Mouse (Mus musculus): ENCODE measurements around the gene Rin2.
"Not testable (repeated sequence)": the region's sequence is repeated elsewhere in the genome, so short reads cannot be mapped to it uniquely, and the experiment has no call there.

The Rin2 gene

DNA sequence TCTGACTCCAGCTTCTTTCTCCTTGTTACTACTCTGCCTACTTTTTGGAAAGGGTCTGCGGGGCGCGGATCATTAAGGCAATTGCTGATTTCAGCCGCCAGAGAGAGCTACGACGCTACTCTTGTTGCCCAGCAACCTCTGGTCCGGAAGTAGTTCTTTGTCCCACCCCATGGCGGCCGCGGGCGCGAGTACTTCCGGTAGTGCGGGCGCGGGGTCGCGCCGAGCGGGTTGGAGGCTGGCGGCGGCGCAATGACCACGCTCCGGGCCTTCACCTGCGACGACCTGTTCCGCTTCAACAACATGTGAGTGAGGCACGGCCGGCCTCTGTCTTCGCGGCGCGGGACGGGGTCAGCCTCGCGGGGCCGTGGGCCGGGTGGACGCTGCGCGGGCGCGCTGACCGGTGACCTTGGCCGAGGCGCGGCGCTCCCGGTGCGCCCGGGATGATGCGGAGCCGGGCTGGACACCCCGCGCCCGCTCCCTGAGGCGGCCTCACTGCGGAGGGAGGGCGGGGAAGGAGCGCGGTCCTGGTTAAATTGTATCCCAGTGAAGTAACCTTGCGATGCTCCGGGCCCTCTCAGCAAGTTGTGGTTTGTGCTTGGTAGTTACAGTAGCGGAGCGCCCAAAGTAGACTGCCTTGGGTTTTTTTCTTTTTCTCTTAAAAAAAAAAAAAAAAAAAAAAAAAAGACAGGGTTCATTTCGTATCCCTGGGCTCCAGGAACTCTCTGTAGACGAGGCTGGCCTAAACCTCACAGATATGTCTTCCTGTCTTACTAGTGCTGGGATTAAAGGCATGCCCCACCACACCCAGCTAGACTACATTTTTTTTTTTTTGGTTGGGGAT is 228.3 kb downstream of the Rin2 start:
- DNase-seq = peak; percentile 91

DNA sequence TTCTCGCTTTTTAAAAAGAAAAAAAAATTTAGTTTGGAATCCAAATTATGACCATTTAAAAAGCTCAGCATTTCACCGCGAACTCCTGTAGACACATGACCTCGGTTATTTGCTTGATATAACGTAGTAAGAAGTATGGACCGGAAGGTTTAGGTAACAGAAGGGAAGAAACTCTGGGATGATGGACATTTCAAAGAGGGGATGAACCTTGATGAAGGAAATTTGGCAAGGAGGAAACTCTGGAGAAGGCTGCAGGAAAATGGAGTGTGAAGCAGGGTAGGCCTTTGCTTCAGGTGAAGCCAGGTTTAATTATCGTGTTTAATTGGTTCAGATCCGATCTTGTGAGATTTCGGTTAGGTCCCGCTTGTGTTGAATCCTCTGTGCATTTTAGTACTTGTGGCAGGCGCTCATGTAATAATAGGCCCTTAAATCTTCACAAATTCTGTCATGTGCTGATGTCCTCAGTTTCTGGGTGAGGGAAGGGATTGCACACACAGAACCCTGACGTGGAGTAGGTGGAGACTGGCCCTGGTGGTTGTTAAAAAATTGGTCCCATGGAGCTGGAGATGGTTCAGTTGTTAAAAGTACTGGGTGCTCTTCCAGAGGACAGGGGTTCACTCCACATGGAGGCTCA is 229.1 kb downstream of the Rin2 start:
- no peak for DNase-seq

DNA sequence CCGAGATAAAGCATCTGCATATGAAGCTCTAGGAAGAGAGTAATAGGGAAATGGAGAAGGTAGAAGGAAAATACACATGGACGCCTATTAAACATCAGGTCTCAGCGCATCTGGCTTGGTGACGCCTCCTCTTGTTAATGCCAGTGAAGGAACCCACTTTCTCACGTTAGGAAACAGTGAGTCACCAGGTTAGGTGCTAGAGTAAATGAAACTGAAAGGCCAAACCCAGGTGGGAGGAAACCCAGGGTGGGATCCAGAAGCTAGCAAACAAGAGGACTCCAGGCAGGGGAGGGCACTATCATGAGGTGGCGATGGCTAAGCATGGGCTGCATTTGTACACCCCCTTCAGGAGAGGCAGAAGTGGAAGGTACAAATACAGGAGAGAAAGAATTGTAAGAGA is 230.1 kb downstream of the Rin2 start:
- no peak for DNase-seq

DNA sequence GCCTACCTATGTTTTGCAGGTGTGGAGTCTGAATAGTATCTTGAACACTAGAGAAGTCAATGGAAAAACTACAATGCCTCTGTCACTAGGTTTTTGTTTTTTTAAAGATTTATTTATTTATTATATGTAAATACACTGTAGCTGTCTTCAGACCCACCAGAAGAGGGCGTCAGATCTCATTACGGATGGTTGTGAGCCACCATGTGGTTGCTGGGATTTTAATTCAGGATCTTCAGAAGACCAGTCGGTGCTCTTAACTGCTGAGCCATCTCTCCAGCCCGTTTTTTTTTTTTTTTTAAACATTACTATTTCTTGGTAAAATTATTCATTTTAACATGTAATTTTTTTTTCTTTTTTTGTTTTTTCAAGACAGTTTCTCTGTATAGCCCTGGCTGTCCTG is 230.9 kb downstream of the Rin2 start:
- DNase-seq = not testable (repeated sequence)

DNA sequence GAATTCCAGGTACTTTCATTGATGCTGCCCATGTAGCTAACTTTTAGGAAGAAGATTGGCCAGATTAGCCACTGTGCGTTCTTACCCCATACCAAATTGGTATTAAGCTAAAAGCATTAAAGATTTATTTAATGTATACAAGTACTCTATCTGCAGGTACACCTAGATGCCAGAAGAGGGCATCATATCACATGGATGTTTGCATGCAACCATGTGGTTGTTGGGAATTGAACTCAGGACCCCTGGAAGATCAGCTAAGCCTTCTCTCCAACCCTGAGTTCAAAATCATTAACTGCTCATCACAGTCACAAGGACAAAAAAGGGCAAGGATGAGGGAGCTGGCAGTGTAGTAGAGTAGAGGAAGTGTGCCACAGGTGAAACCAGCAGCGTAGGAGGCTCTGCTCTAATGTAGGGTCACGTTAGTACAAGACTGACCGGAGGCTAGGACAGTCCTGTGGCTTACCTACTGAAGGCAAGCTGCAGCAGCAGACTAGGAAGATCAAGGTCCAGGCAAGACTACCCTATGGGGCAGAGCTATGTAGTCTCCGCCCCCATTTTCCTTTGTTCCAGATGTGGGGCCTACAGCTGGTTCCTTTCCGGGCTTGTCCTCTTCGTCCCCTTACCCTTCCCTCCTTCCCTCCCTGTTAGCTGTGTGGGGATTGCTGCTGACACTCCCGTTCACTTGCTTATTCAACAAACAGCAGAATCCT is 246.1 kb downstream of the Rin2 start:
- DNase-seq = no peak

DNA sequence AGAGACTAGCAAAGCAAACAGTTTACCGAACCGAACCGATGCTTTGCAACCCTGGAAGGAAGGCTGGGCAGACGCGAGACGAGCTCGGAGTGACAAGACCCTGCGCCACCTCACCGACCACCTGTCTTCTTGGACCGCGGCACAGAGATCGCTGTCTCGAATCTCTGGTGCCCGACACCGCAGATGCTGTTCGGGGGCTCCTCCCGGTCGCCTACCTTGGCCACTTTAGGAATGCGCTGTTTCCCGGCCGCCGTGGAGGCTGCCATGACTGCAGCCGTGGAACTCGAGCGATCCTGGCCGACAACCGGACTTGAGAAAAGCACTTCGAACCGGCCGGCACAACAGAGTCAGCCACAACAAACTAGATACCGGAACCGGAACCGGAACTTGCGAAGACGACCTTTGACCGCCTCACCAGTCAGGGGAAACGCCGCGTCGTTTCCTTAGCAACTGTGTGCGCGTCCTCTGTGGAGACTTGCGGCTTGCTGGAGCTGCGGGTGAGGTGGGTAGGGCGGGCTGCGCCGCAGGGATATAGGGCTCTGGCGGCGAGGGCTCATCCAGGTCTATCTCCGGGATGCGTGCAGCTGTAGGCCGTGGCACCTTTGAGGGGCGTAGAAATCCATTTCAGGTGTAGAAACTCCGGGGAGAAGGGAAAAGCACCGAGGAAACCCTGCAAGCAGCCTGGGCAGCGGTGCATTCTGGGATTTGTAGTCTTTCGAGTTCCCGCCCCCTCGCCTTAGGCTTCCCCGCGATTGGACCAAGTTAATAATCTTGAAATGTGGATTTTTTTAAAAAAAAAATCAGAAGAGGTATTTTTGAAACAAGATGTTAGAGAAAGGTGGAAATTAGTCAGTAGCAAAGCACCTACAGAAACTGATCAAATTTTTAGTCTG is 259.6 kb downstream of the Rin2 start, which contains the start of the genes Cfap61 and Crnkl1:
Cfap61 (plus strand) TSS at position 446 of the 893 bp plus-strand sequence.
Crnkl1 (minus strand) TSS at position 676 of the 893 bp plus-strand sequence.
- peak; percentile 93 for DNase-seq

DNA sequence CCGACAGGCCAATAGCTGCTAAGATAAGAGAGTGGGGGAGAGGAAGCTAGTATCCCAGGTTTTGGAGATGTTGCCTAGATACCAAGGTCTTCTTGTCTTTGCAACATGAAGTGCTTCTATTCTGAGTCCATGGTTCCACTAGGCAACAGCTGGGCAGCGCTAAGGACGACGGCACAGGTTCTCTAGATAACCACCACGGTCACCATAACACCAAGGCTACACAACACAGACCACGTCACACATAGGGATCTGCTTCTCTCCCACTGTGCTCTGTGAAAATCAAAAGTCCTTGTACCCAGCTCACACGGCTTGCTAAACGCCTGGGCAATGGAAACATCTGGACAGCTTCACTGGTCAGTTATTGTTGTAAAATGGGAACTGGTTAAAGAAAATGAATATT is 262.0 kb downstream of the Rin2 start:
- DNase-seq = no peak

Measured in cerebellum, adult 9-10 months (tissue).